Mouse (Mus musculus) embryonic fibroblast, embryonic 13.5 days (primary cell): ENCODE results near the gene Wfs1. TPM values are rescaled to one million over a fixed set of nuclear protein-coding genes. Genes with fewer than 3 reads are reported as not detected.

ENCODE experiments used
- H3K27ac ChIP-seq: 2 replicates; pipeline ENCODE4 v1.5.1; 2012; ENCODE audit warnings: low read length, control low read depth, inconsistent platforms; ENCODE audit not compliant: insufficient read depth
- H3K4me1 ChIP-seq: 2 replicates; pipeline ENCODE4 v1.6.1; 2011; ENCODE audit warnings: low read length; ENCODE audit not compliant: control insufficient read depth, insufficient read depth
- H3K4me3 ChIP-seq: 2 replicates; pipeline ENCODE4 v1.5.1; 2011; ENCODE audit warnings: mild to moderate bottlenecking, control low read depth, low read length; ENCODE audit not compliant: insufficient read depth
- CTCF ChIP-seq: IDR thresholded peaks from 2 replicates; pipeline ENCODE4 v1.5.1; 2011; ENCODE audit warnings: mild to moderate bottlenecking, control low read depth, low read length, moderate library complexity, borderline replicate concordance; ENCODE audit not compliant: insufficient read depth
- POLR2A ChIP-seq: IDR thresholded peaks from 2 replicates; pipeline ENCODE4 v1.6.1; 2011; ENCODE audit warnings: low read depth, mild to moderate bottlenecking, control low read depth, low read length, moderate library complexity
- polyA plus RNA-seq: library from polyadenylated mRNA; stranded (reverse); fragments of >200 nt; gene quantifications from 2 replicates; pipeline ENCODE4 v1.2.4, GENCODE M21; 2011; ENCODE audit warnings: low read depth; ENCODE audit not compliant: missing spikeins, insufficient read length

Wfs1 gene
- polyA plus RNA-seq = 23.7 and 26.4 TPM in 2 replicates

DNA sequence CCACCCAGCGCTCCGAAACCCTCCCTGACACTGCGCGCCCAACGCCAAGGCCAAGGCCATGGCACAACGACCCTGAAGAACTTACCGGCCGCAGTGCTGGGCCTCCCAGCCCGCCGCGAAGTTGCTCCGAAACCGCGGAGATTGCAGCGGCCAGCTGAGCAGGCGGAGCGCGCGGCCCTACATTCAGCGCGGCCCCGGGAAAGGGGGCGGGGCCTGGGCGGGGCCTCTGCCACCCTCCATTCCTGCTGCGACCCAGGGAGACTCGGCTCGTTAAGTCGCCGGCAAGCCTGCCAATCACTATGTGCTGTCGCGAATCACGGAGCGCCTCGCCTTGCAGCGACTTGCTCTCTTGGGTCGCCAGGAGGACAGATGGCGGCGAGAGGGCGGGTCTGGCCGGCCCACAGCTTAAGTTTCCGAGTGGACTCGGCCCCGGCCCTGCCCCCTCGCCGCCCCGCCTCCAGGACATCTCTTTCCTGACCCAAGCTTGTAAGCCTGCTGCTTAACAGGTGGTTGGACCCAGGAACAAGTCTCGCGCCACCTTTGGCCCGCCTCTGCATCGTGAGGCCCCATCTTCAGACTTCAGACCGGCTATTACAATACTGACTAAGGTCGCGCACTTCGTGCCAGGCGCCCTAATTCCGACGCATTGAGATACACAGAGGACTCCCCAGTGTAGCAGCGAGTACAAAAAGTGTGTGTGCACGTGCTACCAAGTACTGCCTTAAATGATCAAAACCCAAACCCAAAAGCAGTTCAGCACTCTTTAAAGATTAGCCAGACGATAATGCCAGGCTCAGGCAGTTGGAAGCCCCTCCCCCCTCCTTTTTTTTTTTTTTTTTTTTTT lies at the start of gene Wfs1:
Gene Wfs1, minus strand, starts transcription at position 425 of the 844 bp plus-strand sequence.
- H3K4me1 ChIP-seq = no peaks in the 10 kb centered on the region
- TF ChIP-seq CTCF (no peak), POLR2A (peak; percentile 94)
- no peak within 1 kb of the TSS for H3K27ac ChIP-seq
- peak within 1 kb of the TSS; percentile 60 for H3K4me3 ChIP-seq

DNA sequence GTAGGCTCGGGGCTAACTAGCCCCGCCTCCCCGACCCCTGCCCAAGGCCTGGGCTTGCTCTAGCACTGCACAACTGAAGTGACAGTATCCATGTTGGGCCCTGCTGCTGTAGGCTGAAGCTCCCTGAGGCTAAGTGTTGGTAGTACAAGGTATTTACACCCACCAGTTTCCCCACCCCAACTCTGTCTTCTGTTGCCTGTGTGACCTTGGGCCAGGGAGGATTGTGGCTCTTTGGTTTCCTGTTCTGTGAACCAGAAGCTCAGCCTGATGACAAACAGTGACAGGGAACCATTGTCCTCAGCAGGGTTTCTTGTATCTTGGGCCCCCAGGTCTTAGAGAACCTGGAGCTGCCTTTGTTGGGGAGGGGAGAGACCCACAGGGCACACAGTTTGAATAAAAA lies 47.9 kb upstream of the Wfs1 start:
- H3K27ac ChIP-seq = no peak overlapping the region
- no peak for TF ChIP-seq CTCF
- no peak for TF ChIP-seq POLR2A
- no peaks in the 10 kb centered on the region for H3K4me1 ChIP-seq
- H3K4me3 ChIP-seq = no peak overlapping the region

DNA sequence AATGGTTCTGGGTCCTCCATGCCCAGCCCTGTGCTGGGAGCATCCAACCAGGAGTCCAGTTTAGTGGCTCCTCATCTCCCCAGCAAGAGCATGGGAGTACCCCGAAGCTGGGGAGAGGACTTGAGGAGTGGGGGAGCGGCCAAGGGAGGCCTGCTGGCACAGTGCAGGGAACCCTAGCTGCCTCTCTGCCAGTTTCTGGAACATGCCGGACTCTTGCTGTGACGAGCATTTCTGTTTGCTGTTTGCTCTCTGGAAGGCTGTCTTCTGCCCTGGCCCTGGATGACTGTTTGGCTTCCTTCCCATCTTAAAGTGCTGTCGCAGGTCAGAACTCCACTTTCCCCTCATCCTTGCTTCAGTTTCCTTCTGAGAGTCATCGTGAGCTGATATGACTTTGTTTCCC lies 46.9 kb upstream of the Wfs1 start:
- H3K4me1 ChIP-seq = no peaks in the 10 kb centered on the region
- TF ChIP-seq POLR2A (no peak), CTCF (no peak)
- no peak overlapping the region for H3K4me3 ChIP-seq
- H3K27ac ChIP-seq = no peak overlapping the region

DNA sequence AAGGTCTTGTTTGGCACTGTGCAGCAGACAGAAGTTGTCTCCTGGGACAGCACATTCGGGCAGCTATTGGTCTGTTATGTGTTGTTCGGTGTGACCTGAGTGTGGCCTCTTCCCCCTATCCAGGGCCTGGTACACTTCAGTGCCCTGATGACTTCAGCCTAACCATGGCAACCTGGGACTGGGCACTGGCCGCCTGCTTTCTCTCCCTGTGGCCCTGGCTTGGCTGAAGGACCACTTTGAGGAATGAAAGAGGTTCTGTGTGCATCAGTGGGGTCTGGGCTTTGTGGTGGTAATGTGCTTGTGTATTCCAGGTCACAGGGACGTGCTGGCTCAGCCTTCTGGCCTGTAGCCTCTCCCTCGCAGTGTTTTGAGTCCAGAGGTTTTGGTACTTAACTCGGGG lies 46.2 kb upstream of the Wfs1 start:
- Histone ChIP-seq H3K4me1 (no peaks in the 10 kb centered on the region), H3K4me3 (no peak overlapping the region), H3K27ac (no peak overlapping the region)
- TF ChIP-seq POLR2A (no peak), CTCF (no peak)

DNA sequence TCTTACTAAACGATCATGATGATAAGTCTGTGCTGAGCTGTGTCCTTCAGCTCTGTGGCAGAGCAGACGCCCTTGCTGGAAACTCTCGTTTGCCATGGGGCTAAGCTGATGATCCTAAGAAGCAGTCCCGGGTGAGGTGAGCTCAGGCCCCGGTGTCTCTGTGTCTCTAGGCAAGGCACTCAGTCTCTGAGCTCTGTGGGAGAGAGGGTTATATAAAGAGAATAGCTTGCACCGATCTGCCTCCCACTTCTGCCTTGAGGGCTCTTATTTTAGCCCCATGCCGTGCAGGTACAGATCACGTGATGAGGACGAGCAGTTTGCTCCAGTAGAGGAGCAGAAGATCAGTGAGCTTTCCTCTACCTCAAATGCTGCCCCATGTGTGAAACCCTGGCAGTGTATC lies 41.7 kb upstream of the Wfs1 start:
- Histone ChIP-seq H3K27ac (no peak overlapping the region), H3K4me1 (no peaks in the 10 kb centered on the region), H3K4me3 (no peak overlapping the region)
- no peak for TF ChIP-seq POLR2A
- no peak for TF ChIP-seq CTCF

DNA sequence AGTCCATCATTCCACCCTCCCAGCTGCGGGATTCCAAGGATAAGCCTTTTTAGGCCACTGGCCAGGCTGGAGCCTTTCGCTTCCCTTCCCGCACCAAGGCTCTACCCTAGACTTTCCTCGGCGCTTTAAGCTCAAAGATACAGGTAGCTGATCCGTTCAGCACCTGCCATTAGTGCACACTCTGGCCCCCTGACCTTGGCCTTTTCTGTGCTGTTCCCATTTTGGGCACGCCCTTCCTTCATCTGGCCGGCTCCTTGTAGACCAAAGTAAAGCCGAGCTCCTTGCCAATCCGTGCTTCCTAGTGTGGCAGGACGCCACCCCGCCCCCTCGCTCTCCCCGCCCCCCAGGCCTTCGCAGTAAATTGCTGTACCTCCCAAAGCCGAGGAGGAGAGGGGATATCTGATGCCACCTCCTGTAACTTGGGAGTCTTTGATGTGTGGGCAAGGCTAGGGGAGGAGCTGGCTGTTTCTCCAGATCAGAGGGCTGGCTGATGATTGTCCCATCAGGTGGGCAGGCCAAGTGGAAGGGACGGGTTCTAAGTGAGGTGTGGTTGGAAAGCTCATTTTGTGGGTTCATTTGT lies 40.4 kb upstream of the Wfs1 start:
- Histone ChIP-seq H3K27ac (no peak overlapping the region), H3K4me3 (no peak overlapping the region; the same call in 1 of the 2 replicates), H3K4me1 (no peaks in the 10 kb centered on the region)
- no peak for TF ChIP-seq CTCF

DNA sequence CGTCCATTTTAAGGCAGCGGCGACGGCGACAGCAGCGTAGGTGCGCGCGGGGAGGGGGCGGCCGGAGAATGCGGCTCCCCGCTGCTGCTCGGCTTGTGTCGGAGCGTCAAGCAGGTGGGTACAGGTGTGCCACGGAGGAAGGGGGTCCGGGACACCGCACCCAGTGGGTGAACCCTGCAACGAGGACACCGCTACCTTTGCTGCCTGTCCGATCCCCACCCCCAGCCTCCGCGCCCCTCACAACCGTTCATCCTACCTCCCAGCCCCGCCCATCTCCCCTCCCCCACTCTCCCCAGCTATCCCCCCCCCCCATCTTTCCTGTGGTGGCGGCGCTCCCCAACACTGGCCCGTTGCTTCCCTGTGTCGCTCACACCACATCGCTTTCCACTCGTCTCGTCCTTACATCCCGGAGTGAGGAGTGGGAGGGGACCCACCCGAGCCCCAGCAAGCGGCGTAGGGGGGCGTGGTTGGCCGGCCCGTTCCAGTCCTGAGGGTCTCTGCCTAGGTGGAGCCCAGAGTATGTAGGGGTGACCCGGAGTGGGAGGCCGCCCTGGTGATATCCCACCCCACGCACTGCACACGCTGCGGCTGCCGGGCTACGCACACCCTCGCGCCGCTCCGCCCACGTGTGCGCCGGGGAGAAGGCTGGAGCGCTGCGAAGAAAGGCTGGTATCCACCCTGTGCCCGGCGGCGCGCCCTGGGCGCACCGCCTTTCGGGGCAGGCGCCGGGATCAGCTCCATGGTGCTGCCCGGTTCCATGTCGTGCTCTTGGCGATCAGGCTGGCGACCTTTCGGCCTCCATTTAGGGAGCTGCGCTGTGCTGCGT lies 39.7 kb upstream of the Wfs1 start:
- Histone ChIP-seq H3K4me3 (peak overlapping the region; percentile 54), H3K27ac (no peak overlapping the region), H3K4me1 (no peaks in the 10 kb centered on the region)
- no peak for TF ChIP-seq CTCF

DNA sequence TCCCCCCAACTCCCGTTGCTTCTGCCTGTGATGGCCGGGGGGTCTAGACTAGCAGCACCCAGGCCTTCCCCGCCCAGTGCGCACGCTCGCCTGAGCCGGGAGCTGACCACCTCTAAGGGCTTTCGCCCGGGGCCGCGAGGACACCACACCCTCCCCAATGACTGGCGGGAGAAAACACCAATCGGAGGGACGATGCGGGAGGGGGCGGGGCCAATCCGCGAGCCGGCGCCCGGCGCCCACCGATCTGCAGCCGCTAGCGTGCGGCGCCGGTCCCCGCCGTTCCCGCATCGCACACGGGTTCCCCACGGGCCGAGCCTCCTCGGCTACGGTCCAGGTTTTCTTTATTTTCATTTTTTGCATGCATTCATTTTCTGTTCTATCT lies 39.1 kb upstream of the Wfs1 start:
- TF ChIP-seq POLR2A = no peak
- no peak for TF ChIP-seq CTCF
- no peak overlapping the region for H3K27ac ChIP-seq
- peak overlapping the region; percentile 54 for H3K4me3 ChIP-seq
- no peaks in the 10 kb centered on the region for H3K4me1 ChIP-seq

DNA sequence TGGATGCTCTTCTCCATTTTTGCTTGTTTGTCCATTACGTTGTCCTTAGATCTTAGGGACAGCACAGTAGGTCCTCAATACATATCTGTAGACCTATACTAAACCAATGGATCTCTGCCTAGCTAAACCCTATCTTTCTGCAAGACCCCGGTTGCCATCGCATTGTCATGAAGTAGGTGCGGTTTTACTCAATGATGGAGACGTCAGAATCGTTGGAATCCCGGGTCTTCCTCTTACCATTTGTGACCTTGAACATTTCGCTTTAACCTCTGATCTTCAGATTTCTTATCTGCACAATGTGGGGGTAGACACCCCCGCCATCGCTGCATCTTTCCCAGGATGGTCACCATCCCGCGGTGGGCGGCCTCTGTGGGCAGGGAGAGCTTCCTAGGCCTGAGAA lies 38.7 kb upstream of the Wfs1 start:
- no peaks in the 10 kb centered on the region for H3K4me1 ChIP-seq
- peak overlapping the region; percentile 54; the same call in 1 of the 2 replicates for H3K4me3 ChIP-seq
- TF ChIP-seq POLR2A = no peak
- no peak for TF ChIP-seq CTCF
- no peak overlapping the region for H3K27ac ChIP-seq

DNA sequence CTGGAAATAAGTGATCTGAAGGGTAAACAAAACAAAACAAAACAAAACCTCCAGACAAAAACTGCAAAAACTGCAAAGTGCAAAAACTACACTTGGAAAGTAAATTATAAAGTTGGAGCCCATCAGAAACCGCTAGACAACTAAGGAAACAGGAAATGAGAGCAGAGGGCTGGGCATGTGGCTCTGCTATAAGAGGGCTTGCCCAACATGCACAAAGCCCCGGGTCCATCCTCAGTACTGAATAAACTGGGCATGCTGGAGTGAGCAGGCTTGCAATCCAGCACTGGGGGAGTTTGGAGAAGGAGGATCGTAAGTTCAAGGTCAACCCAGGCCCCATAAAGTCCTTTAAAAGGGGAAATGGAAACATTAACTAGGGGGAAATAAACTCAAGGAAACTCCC lies 28.2 kb upstream of the Wfs1 start:
- Histone ChIP-seq H3K4me3 (no peak overlapping the region), H3K27ac (no peak overlapping the region), H3K4me1 (no peaks in the 10 kb centered on the region)
- TF ChIP-seq CTCF (no peak), POLR2A (no peak)
